Mouse (Mus musculus): ENCODE data around the gene Pola2. TPM values are rescaled to one million over a fixed set of nuclear protein-coding genes. Genes with fewer than 3 reads are reported as not detected.

The Pola2 gene
- total RNA-seq, 2 experiments from 2014 or later: 12.3 to 14.2 TPM

DNA sequence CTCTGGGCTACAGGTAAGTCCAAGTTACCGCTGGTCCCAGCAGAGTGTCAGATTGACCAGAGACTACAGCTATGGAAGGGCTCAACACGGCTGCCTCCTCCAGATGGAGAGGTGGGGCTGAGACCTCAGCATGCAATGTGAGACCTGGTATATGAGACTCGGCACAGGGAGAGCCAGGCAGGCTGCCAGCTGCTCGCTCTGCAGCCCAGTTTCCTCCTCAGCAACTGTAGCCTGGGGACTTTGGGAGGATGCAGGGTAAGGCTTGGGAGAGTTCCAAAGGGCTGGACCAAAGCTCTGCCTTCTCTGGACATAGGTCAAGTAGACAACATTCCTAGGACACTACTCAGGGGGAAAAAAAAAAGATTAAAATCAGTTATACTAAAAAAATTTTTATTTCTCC is 23.8 kb downstream of the Pola2 start:
- peak; percentile 86 for DNase-seq
- intact Hi-C loops (cut with DNase I): no loop called here

DNA sequence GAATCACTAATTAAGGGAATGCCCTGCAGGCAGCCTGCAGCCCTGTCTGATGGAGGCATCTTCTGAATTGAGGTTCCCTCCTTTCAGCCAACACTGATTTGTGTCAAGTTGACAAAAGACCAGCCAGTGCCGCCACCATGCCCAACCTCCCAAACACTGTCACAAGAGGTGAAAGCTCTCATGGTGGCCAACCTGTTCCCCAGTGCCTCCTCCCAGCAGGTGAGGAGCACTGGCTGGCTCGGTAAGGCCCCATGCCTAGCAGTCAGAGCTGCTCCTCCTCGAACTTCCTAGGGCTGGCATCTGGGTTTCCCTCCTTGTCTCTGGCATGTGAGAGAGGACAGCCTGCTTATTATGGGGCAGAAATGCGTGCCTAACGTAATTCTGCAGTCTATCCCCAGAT is 24.3 kb downstream of the Pola2 start:
- no peak for DNase-seq
- intact Hi-C loops (cut with DNase I): no loop called here

DNA sequence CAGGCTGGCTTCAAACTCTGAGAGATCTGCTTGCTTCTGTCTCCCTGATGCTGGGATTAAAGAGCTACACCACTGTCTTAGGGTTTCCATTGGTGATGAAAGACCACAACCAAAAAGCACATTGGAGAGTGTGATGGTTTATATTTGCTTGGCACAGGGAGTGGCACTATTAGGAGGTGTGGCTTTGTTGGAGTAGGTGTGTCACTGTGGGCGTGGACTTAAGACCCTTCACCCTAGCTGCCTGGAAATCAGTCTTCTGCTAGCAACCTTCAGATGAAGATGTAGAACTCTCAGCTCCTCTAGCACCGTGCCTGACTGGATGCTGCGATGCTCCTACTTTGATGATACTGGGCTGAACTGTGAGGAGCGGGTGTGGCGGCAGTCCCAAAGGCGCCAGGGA is 25.5 kb downstream of the Pola2 start:
- no peak for DNase-seq
- intact Hi-C loops (cut with DNase I): no loop called here

DNA sequence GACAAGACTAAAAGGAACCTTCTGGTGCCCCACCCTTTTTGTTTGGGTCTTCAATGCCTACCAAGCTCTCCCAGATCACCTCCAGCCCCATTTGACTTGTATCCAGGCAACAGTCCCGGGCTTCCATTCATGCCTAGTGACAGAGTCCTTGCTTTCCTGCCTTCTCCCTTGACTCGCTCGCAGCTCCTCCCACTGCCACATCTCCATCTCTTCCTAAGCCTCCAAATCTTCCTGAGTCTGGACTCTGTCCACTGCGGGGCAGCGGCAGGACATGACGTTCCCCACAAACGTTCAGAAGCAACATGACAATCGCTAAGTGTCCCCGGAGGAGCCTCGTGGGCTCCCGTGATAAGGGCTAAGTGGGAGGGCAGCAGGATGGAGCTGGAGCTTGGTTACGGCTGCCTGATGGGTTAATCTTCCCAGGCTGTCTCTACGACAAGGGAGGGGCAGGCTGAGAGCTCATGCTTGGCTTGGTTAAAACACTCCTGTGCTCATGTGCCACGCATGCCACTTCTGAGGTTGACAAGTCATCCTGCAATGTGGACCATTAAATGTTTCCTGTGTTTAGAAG is 26.1 kb downstream of the Pola2 start:
- intact Hi-C loops (cut with DNase I): no loop called here
- DNase-seq: no peak

DNA sequence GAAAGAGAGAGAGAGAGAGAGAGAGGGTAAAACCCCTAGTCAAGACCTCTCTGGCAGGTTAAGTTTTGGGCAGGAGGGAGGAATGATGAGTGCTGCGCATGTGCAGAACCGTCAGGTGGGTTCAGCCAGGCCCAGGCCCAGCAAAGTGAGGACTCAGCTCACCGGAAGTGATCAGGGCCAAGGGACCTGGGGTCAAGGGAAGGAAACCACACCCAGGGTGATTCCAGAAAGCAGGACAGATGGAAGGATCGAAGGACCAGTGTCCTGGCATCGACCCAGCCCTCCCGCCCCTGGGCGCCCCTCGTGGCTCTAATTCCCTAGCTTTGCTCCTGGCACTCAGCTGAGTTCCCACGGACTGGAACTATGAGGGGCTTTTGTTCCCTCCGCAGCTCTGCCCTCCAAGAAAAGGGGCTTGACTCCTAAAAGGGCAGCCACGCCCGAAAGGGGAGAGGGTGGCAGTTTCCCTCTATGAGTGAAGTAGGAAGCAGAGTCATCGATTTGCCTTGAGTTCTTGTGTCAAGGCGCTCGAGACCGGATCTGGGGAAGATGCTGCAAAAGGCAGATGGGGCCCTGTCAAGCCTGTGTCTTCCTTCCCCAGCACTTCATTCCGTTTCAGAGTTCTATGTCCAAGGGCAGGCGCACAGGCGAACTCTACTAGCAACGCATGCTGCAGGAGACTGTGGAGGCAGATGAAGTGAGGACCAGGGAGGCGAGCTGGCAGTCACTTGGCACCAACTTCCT is 26.7 kb downstream of the Pola2 start:
- DNase-seq: no peak
- intact Hi-C loops (cut with DNase I): no loop called here

DNA sequence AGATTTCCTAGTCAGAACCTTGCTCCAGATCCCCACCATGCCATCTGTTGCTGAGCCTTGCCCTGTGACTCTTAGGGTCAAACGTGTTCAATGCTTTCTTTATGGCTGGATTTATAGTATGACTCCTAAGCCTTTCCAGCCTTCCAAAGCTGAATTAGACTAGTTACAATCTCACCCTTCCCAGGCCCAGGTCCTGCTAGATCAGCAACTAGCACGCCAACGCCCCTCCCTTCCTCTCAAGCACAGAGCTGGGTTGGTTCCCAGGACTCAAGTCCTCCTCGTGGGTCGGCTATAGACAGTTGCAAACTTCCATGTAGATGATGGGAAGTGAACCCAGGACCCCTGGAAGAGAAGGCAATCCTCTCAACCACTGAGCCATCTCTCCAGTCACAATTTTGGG is 28.3 kb downstream of the Pola2 start:
- DNase-seq: peak; percentile 52 to 60
- intact Hi-C loops (cut with DNase I): no loop called here

DNA sequence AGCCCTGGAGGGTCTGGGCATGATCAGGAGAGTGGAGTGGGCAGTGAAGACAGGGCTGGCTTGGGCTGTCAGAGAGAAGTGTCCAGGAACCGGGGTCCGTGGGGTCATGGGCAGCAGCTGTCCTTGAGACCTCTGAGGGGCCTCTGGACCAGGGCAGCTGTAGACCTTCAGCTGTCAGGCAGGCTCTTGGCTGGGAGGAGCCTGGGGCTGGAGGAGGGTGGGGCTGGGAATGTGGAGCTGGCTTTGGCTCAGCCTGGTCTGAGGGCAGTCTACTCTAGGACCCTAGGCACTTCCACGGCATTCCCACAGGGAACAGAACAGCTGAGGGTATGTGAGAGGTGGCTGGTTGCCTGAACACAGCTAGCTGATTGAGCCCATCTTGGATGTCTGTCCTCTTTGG is 28.7 kb downstream of the Pola2 start:
- intact Hi-C loops (cut with DNase I): no loop called here
- DNase-seq: peak; percentile 70 to 76

DNA sequence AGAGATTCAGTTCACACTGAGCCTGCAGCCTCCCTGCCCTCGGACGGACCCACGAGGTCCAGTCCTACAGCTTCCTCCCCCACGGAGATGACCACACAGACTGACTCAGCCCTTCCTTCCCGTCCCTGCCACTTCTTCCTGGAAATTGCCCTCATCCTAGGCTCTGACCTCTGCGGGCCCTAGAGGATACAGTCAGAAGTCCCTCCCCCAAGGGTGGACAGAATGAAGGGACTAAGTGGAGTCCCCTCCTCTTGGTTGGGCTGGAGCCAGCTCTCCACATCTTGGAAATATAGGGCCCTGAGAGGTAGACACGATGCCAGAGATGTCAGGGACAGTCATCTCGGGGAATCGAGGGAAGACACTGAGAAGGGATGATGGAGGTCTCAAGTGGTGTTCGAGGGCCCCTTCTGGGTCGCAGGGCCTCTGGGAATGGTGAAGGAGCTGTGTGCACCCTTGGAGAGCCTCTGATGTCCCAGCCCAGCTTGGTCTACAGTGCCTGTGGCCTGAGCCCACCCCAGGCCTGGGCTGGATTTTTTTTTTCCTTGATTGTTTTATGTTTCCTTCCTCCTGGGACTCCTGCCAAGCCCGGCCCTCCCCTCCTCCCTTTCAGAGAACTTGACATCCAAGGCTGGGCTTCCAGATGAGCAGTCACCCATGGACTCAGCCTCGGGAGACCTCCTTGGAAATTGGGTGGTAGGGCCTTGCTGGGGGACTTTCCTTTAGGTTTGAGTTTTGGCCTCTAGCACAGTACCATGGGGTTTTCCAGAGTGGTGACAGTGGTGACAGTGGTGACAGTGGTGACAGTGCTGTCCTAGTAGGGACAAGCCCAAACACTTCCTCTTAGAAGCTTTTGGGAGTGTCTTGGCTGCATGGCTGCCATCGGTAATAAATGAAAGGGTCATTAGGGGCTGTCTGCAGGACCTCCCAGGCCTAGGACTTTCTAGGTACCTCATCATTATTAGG is 34.1 kb downstream of the Pola2 start:
- intact Hi-C loops (cut with DNase I): no loop called here

DNA sequence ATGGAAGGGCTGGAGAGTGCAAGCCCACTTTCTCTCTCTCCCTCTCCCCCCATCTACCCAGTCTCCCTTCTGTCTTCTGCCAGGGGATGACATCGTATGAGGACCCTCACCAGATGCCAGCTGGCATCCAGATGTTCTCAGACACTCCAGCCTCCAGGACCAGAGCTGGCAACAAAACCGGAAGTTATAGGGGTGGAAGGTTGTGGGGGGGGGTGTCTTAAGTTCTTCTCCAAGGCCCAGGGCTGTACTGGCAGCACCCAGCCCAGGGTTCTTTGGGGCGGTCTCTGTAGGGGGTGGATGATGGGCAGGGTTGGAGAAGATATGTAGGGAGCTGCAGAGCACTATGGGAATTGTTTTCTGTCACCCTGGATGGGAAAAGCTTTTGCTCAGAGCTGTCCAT is 35.5 kb downstream of the Pola2 start:
- DNase-seq: no peak
- intact Hi-C loops (cut with DNase I): no loop called here

More for the DNA sequence above, 34.1 kb downstream of the Pola2 start:
- peak; percentile 74 to 77 for DNase-seq

DNA sequence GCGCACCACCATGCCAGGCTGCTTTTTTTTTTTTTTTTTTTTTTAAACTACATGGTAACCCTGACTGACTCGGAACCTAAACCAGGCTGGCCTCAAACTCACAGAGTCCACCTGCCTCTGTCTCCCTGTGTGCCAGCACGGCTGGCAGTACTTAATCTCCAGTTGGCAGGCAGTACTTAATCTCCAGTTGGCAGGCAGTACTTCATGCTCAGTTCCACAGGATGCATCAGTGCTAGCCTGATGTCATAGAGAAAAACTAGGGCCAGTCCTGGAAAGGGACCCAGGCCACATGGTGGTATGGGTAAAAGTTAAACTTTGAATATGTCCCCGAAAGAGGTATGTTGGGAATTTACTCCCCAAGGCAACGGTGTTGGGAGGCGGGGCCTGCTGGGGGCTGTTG is 35.9 kb downstream of the Pola2 start:
- no peak for DNase-seq
- intact Hi-C loops (cut with DNase I): no loop called here

DNA sequence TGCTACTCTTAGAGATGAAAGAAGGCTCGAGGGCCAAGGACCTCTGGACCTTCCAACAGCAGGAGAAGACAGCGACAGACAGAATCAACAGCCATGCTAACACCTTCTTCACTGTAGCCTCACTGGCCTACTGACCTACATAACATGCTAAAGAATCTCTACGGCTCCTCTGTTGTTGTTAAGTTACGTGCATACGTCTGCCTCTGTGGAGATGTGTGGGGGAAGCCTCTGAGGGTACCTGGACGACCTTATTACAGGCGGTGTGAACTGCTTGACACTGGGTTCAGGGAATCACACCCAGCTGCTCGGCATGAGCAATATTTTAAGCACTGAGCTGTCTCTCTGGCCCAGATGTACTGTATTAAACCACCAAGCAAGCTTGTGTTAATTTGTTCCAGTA is 36.5 kb downstream of the Pola2 start:
- DNase-seq: no peak
- intact Hi-C loops (cut with DNase I): no loop called here

DNA sequence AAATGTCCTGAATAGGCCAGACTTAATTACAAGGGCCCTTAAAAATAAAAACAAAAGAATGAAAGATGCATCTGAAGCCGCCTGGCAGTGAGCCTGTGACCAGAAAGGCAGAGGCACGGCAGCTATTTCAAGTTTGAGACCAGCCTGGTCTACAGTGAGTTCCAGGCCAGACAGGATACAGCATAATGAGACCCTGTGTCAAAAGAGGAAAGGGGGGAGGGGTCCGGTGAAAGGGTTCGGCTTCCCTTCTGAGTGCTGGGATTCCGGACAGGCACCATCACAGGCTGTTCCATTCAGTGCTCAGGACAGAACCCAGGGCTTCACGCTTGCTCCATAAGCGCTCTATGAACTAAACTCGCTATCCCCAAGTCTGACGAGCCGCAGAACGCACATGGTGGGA is 37.0 kb downstream of the Pola2 start:
- no peak for DNase-seq
- intact Hi-C loops (cut with DNase I): no loop called here

DNA sequence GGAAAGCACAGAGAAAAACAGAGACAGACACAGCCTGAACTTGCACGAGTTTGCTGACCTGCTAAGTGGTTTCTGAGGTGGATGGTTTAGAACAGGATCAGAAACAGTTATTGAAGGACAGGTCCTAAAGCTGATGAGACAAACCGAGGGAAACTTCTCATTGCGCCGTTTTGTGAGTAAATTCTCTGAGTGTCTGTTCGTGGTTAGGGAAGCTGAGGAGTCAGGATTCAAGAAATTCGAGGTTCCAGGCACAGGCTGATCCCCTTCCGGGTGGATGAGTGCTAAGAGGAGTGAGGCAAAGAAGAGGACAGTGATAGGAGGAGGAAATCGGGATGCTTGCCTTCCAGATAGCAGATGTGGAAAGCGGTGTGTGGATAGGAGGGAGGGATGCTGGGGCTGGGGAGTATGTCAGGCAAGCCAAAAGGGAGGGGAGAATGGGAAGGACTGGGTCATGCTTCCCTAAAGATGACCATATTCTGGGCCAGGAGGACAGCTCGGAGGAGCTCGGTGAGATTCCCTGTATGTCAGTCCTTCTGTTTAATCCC is 38.6 kb downstream of the Pola2 start:
- intact Hi-C loops (cut with DNase I): no loop called here
- DNase-seq: no peak

DNA sequence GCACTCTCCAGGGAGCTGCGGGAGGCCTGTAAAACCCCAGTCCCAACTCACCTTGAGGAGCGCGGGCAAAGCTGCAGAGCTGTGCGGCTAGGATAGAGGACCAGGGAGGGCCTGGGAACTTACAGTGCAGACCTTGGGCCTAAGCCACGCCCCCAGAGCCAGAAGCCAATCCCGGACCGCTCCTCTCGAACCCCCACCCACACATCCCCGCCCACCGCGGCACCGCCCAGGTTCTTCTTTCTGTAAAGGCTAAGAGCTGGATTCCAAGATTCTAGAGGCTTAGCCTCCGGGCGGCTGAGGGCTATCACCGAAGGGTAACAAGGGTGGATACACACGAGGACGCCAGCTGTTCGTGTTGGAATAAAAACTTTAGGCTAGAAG is 39.3 kb downstream of the Pola2 start, which contains the start of gene Cdc42ep2:
TSS of gene Cdc42ep2 (minus strand) at position 104 of the 381 bp plus-strand sequence.
- intact Hi-C loops (cut with DNase I): loop anchor here (1.0 to 5.0 kb wide), 2 partner anchors 32 to 93 kb away; partner anchors contain the start of gene Capn1
- peak; percentile 97 to 98 for DNase-seq

DNA sequence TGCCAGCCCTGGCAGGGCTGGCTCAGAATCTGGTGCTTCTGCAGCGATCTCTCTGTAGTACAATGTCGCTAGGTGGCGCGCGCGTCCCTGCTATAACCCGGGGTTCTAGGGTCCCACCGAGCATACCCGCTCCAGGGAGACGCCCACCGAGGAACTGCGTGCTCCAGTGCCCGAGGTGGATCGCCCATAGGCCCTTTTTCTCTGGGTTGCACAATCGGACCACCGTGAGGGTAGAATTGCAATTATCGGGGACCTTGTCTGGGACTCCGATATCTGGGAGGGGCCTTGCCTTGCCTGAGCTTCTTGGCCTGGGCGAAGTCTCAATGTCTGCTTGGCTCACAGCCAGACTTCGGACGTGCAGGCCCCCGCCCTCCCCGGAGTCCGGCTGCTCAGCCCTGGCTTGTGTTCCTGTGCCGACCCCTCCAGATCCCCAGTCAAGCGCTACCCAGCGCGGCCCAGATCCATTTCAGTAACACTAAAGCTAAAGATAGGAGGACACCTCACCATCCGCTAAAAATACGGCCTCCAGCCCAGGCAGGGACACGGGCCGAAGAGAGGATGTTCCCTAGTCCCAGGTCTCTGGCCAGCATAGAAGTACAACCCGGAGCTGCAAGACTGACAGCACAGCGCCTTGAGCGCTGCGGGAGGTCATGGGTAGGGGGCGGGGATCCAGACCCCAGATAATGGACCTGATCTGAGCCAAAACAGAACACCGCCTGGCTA is 39.9 kb downstream of the Pola2 start:
- peak; percentile 94 to 96 for DNase-seq
- intact Hi-C loops (cut with DNase I): loop anchor here (1.0 to 5.0 kb wide), 2 partner anchors 32 to 93 kb away; partner anchors contain the start of gene Capn1

DNA sequence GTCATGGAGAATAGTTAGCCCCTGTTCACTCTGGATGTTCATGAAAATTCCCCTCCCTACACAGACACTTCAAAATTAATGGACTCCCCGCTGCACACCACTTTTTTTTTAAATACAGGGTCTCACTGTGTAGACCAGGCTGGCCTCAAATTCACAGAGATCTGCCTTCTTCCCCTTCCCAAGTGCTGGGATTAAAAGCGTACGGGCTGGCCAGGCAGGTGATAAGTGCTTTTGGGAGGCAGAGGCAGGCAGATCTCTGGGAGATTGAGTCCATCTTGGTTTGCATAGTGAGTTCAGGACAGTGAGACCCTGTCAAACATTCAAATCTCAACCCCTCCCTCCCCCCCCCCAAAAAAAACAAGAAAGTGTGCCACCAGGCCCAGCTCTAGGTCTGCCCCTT is 41.0 kb downstream of the Pola2 start:
- no peak for DNase-seq
- intact Hi-C loops (cut with DNase I): loop anchor here (5.0 kb wide), 1 partner anchor 94 kb away; the partner anchor contains the start of gene Capn1

DNA sequence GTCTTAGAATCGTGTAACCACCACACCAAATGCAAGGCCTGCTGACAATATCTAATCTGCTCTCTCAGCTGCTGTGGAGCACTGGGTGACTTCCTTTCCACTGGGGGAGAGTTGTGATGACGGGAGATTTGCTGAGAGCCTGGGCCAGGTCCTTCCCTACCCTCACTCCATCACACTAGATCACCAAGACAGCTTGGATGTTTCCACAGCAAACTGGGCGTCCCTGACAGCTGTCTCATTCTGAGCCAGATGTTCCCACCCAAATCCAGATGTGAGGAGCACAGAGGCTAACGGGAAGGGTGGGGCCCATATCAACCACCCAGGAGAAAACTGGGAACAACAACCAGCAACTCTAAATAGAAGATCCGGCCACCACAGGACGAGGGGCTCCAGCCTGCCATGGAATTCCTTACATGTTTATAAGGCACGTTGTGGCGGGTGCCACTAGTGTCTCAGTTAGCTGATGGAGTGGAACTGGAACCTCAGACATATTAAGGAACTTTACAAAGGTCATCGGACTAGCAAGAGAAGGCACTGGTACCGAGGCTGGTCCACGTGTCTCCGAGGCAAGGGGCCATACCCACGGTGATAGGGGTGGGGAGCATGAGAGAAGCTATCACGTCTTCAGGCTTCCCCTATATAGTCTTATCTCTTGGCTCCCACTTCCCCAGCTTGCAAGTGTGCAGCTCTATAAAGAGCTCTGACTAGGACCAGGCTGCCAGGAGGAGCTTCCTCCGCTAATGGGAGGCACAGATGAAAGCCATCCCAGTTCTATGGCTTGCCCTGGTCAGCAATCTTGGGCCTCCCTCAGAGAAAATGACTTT is 41.7 kb downstream of the Pola2 start:
- DNase-seq: peak; percentile 53 to 61
- intact Hi-C loops (cut with DNase I): loop anchor here (5.0 kb wide), 1 partner anchor 95 kb away; the partner anchor contains the start of gene Capn1

DNA sequence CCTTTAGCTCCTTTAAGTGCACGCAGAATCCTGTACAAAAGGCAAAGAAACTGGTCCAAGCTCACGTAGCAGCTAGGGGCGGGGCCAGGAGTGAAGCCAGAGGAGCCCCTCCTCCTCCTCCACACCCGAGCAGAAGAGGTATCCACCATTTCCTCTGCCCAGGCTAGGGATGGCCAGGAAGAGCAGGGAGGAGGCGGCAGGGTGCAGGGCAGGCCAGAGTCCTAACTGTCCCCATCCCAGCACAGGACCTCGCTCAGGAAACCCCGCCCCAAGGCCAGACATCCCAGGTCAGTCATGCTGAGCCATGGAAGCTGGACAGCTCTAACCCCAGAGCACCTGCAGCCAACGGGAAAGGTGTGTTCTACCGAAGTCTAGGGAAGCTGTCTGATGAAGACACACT is 42.3 kb downstream of the Pola2 start:
- intact Hi-C loops (cut with DNase I): loop anchor here (5.0 kb wide), 1 partner anchor 96 kb away; the partner anchor contains the start of gene Capn1
- peak; percentile 30 to 47 for DNase-seq
